Mouse (Mus musculus) stomach, postnatal 0 days (tissue): Measurements from ENCODE around the gene Olig2. TPM values are rescaled to one million over a fixed set of nuclear protein-coding genes. Genes with fewer than 3 reads are reported as not detected.

Experiments
- ATAC-seq: fragments of 200-750 bp; cut with Nextera tagmentation; 2 replicates; pipeline ENCODE4 v1.8.0; 2017; ENCODE audit not compliant: low FRiP score, low TSS enrichment
- DNase-seq: peaks from one replicate; pipeline ENCODE4 v3.0.0-alpha.2; 2016; ENCODE audit warnings: low spot score
- H3K27ac ChIP-seq: fragments of 300-500 bp; sonication (generic); replicated peaks from 2 replicates; pipeline ENCODE4 v1.5.1; 2014; ENCODE audit warnings: mild to moderate bottlenecking, control low read depth
- H3K27me3 ChIP-seq: fragments of 300-500 bp; sonication (generic); 2 replicates; pipeline ENCODE4 v1.6.1; 2014; ENCODE audit warnings: low read length; ENCODE audit not compliant: control insufficient read depth, insufficient read depth
- H3K36me3 ChIP-seq: fragments of 300-500 bp; sonication (generic); 2 replicates; pipeline ENCODE4 v1.6.1; 2014; ENCODE audit warnings: low read length, mixed read lengths; ENCODE audit not compliant: control insufficient read depth, insufficient read depth
- H3K4me1 ChIP-seq: fragments of 300-500 bp; sonication (generic); replicated peaks from 2 replicates; pipeline ENCODE4 v1.6.1; 2014; ENCODE audit warnings: antibody characterized with exemption; ENCODE audit not compliant: control insufficient read depth, insufficient read depth
- H3K4me2 ChIP-seq: fragments of 300-500 bp; sonication (generic); replicated peaks from 2 replicates; pipeline ENCODE4 v1.6.1; 2014; ENCODE audit warnings: low read depth, mild to moderate bottlenecking, control low read depth, moderate library complexity
- H3K4me3 ChIP-seq: fragments of 300-500 bp; sonication (generic); 2 replicates; pipeline ENCODE4 v1.5.1; 2014; ENCODE audit warnings: low read depth, low read length, control low read depth
- H3K9ac ChIP-seq: fragments of 300-500 bp; sonication (generic); 2 replicates; pipeline ENCODE4 v1.6.1; 2014; ENCODE audit warnings: mild to moderate bottlenecking, low read length, control low read depth, mixed read lengths
- H3K9me3 ChIP-seq: fragments of 300-500 bp; sonication (generic); 2 replicates; pipeline ENCODE4 v1.6.1; 2016; ENCODE audit warnings: low read length; ENCODE audit not compliant: control insufficient read depth
- CTCF ChIP-seq: IDR thresholded peaks from 2 replicates; pipeline ENCODE4 v1.5.1; 2016; ENCODE audit warnings: antibody characterized with exemption, low read depth, mild to moderate bottlenecking, moderate library complexity
- EP300 ChIP-seq: optimal IDR thresholded peaks from 2 replicates; pipeline ENCODE3; 2016; ENCODE audit warnings: antibody characterized with exemption
- WGBS: fragments of 180-500 bp; shearing (Covaris S2); extraction: QIAGEN DNeasy Blood & Tissue Kit; methylation state at CpG from one replicate; pipeline ENCODE4 v1.1.7; 2014; 5-methylcytosine and 5-hydroxymethylcytosine counted together
- polyA plus RNA-seq: library from polyadenylated mRNA; unstranded; fragments of >200 nt; fragmentation: Nextera tagmentation; extraction: Ambion mirVana; gene quantifications from 2 replicates; pipeline ENCODE4 v1.2.1, GENCODE M21; 2015

The Olig2 gene
- polyA plus RNA-seq, 1 experiment from 2014 or later, result not detected

DNA sequence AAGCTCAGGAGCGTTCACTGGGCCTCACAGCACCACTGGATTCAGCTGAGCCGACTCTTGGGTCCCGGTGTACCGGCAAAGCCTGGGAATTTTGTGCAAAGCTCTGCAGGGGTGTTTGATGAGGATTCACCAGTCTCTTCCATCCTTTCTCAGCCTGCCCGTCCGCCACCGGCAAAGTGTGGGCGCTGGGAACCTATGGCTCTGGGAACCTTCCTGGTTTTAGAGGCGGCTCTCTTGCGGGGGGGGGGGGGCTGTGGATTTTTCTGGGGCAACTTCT, 3.8 kb downstream of the Olig2 start:
- no peak for TF ChIP-seq EP300
- no peak for TF ChIP-seq CTCF
- Histone ChIP-seq H3K27me3 (peaks cover 55% of the 10 kb centered on the region), H3K4me3 (no peak overlapping the region), H3K9me3 (no peaks in the 10 kb centered on the region), H3K4me2 (no peak overlapping the region), H3K4me1 (no peaks in the 10 kb centered on the region), H3K36me3 (no peaks in the 10 kb centered on the region), H3K9ac (no peak overlapping the region), H3K27ac (no peak overlapping the region)
- DNase-seq (no peak), ATAC-seq (no peak)
- 4% methylated on average over 10 of the region's 10 CpGs for WGBS

DNA sequence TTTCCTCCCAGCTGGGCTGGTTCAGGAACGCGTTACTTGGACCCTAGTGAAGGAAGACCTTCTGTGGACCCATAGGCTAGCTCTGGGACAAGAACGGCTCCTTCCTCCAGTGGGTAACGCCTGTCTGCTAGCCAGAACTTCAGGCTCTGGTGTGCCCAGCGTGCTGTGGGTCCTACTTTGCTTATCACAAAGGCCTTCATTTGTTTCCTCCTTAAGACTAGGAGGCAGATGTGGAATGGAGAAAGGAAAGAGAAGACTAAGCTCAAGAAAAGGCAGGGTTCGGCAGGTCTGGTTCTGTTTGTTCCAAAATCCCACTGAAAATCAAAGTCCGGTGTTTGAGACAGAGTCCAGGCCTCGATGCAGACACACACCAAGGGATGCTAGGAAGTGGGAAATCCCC, 4.4 kb downstream of the Olig2 start:
- no peak overlapping the region for H3K27ac ChIP-seq
- no peaks in the 10 kb centered on the region for H3K9me3 ChIP-seq
- H3K4me2 ChIP-seq, result no peak overlapping the region
- H3K4me1 ChIP-seq, result no peaks in the 10 kb centered on the region
- peaks cover 50% of the 10 kb centered on the region for H3K27me3 ChIP-seq
- H3K9ac ChIP-seq, result no peak overlapping the region
- ATAC-seq (no peak), DNase-seq (no peak)
- no peak for TF ChIP-seq EP300
- TF ChIP-seq CTCF, result no peak
- no peaks in the 10 kb centered on the region for H3K36me3 ChIP-seq
- no peak overlapping the region for H3K4me3 ChIP-seq
- 22% methylated on average over 8 of the region's 8 CpGs for WGBS

DNA sequence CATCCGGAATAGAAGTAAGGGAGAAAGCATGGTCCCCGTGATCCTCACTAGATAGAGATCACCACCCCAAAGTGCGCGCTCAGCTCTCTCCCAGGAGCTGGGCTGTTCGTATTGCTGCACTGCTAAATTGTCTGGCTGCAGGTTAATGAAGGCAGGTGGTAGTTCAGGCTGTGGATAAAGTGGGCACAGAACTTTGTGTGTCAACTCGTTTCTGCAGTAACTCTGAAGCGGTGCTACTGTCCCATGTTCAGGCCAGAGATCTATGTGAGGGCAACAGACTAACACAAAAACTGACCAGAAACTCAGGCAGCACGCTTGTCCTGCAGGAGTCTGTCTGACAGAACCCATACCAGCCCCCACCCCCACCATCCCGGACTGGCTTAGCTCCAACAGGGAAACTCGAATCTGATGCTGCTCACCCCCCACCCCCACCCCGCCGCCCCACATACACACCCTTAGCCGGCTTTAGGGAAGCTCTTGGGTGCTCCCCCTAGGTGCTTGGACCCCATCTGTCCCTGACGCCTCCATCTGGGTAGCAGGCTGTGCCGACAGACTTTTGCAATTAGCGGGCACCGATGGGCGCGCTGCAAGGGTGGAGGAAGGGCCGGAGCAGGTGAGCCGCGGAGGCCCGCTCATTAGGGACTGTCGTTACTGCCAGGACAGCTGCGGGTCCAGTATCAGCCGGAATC, 6.7 kb downstream of the Olig2 start:
- peaks cover 33% of the 10 kb centered on the region for H3K27me3 ChIP-seq
- H3K9ac ChIP-seq, result no peak overlapping the region
- no peak overlapping the region for H3K4me2 ChIP-seq
- ATAC-seq (no peak), DNase-seq (peak; percentile 7)
- TF ChIP-seq EP300, result no peak
- TF ChIP-seq CTCF, result no peak
- H3K4me3 ChIP-seq, result no peak overlapping the region; the same call in 1 of the 2 replicates
- no peaks in the 10 kb centered on the region for H3K36me3 ChIP-seq
- 8% methylated on average over 26 of the region's 26 CpGs for whole genome bisulfite sequencing
- H3K4me1 ChIP-seq, result no peaks in the 10 kb centered on the region
- H3K9me3 ChIP-seq, result no peaks in the 10 kb centered on the region
- H3K27ac ChIP-seq, result no peak overlapping the region

DNA sequence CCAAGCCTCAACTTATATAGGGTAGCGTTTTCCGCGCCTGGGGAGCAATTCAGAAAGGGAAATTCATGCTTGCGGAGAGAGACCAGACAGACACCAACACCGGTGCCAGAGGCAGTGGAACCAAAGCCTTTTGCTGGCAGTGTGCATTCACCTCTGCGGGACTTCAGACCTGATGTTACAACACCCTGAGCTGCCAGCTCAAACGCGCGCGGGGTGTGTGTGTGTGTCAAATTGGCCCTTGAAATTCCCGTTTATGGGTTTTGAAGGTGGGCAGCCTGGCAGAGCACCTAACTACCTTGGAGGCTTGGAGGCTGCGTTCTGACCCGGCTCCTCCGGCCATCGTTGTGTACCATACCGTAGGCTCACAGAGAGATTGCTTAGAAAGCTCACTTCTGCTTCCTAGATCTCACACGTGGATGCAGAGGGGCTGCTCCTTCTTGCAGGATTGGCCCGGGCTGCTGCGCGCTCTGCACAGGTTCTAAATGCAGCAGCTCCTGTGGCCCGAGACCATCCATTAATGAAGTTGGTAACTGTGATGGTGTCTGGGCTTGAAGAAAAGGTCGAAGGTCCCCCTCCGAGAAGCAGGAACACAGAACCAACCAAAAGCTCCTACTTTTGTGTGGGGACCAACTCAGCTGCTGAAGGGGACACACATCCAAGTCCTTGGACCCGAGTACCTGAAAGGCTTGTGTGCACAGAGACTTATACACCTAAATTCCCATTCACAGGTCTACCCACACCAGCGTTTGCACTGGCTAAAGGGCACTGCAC, 7.4 kb downstream of the Olig2 start:
- 4% methylated on average over 25 of the region's 25 CpGs for WGBS
- H3K9me3 ChIP-seq, result no peaks in the 10 kb centered on the region
- peaks cover 26% of the 10 kb centered on the region; the same call in 1 of the 2 replicates for H3K27me3 ChIP-seq
- ATAC-seq (no peak), DNase-seq (peak; percentile 13)
- TF ChIP-seq CTCF (no peak), EP300 (no peak)
- no peak overlapping the region; the same call in 1 of the 2 replicates for H3K4me3 ChIP-seq
- no peaks in the 10 kb centered on the region for H3K4me1 ChIP-seq
- no peak overlapping the region for H3K9ac ChIP-seq
- H3K4me2 ChIP-seq, result no peak overlapping the region
- no peak overlapping the region for H3K27ac ChIP-seq
- H3K36me3 ChIP-seq, result no peaks in the 10 kb centered on the region

DNA sequence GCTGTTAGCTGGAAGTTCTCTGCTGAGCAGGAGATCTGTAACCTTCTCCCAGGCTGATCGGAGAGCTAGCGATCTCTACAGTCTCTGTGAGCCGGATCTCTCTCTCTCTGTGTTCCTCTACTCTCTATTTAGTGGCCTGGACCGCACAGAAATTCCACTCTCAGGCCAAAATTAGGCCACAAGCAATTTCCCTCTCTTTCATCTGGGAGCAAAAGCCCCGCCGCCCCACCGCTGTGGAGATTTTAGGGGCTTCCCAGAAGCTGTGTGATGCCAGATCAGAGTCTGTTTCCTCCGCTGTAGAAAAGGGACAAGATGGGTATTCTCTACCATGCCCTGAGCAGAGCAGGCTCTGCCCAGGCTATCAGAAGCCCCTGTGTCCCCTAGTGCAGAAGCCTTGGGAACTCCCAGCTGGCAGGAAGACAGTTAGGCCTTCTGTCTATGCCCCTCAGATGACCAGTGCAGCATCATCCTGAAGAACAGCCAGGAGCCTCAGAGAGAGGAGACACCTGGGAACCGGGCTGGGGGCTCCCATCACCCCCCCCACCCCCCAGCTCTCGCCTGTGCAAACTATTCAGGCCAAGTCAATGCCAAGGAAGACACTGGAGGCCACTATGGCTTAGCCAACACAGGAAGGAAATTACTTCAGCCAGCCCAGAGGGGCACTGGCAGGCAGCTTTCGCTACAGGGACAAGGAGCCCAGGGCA, 8.1 kb downstream of the Olig2 start:
- Histone ChIP-seq H3K9ac (no peak overlapping the region), H3K4me1 (no peaks in the 10 kb centered on the region), H3K9me3 (no peaks in the 10 kb centered on the region), H3K27me3 (peaks cover 21% of the 10 kb centered on the region; the same call in 1 of the 2 replicates), H3K36me3 (no peaks in the 10 kb centered on the region), H3K4me3 (no peak overlapping the region), H3K4me2 (no peak overlapping the region), H3K27ac (no peak overlapping the region)
- ATAC-seq, result no peak
- TF ChIP-seq CTCF, result no peak
- TF ChIP-seq EP300, result no peak
- no peak for DNase-seq
- WGBS, result 21% methylated on average over 11 of the region's 11 CpGs

DNA sequence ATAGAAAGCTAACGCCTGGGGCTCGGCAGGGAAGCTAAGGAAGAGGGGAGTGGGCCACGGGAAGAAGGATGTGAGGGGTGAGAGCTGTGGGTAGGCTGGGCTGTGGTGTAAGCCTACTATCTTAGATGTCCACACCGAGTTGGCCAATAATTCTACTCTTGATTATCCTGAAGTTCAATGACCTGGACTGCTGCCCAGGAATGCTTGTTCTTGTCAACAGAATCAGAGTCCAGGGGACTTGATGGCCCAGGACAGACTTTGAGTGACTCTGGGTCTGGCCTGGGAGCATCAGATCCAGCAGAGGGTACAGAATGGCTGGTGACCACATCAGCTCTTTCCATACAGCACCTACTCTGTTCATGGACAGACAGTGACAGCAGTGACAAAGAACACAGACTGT, 13.8 kb downstream of the Olig2 start:
- Histone ChIP-seq H3K4me3 (no peak overlapping the region), H3K9me3 (no peaks in the 10 kb centered on the region), H3K9ac (no peak overlapping the region), H3K4me2 (no peak overlapping the region), H3K27me3 (no peaks in the 10 kb centered on the region; the same call in 1 of the 2 replicates), H3K27ac (no peak overlapping the region), H3K36me3 (no peaks in the 10 kb centered on the region), H3K4me1 (no peaks in the 10 kb centered on the region)
- no peak for TF ChIP-seq CTCF
- no peak for TF ChIP-seq EP300
- DNase-seq, result no peak
- WGBS, result 46% methylated on average over 4 of the region's 4 CpGs
- ATAC-seq, result no peak
